10 mouse cellular contexts compared by ENCODE assay signal in the genomic region with DNA sequence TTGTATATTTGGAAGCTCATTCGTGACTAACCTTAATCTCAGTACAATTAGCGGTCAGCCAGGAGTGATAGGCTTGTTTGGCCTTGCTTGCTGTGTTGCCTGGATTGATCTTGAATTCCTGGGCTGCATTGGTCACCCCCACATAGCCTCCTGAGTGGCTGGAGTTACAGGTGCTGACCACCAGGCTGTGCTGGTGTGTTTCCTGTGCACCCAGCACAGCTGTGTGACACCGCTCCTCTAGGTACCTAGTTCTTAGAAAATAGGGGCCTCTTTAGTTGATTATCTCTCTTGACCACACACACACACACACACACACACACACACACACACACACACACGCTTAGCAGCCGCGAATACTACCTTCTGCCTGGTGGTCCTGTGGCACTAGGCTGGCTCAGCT. TPM values are rescaled to one million over a fixed set of nuclear protein-coding genes. Genes with fewer than 3 reads are reported as not detected.
DNase-seq lines count a peak whose midpoint lies in the region; ATAC-seq and TF ChIP-seq lines count a peak whose summit lies in the region.
"Had no signal": no experiment of that assay in that cellular context is flagged by ENCODE, and none has a peak within 500 bp of the region (broad histone marks: within the 10 kb centered on the region; RNA-seq: fewer than 3 reads in every experiment).

No protein-coding gene starts in this region.

- H3K27me3 ChIP-seq in liver, embryonic 13.5 days, result no peaks in the 10 kb centered on the region

- peak overlapping the region; percentile 60 for H3K9ac ChIP-seq in liver, embryonic 13.5 days
- H3K9ac ChIP-seq: embryonic facial prominence, embryonic 12.5 days had no signal

- H3K4me1 ChIP-seq in liver, embryonic 13.5 days (replicated peaks), result peaks cover 94% of the 10 kb centered on the region

- peak; percentile 70 for ATAC-seq in liver, embryonic 13.5 days (ENCODE audit: low read depth)

- TF ChIP-seq CTCF in left cerebral cortex, adult 2 months (IDR thresholded peaks at IDR 0.05), result peak; percentile 34

- H3K9me3 ChIP-seq in liver, embryonic 13.5 days (replicated peaks), result no peaks in the 10 kb centered on the region
- H3K9me3 ChIP-seq: embryonic facial prominence, embryonic 12.5 days had no signal

- intact Hi-C loops in left cerebral cortex, adult 2 months (cut with DNase I), result loop anchor here (5.0 kb wide), 1 partner anchor 534 kb away; no protein-coding TSS in a partner anchor
- intact Hi-C loops in left cerebral cortex, postnatal 10 days (cut with DNase I), result no loop called here

- WGBS in liver, embryonic 13.5 days (ENCODE audit: insufficient replicate concordance), result 19% methylated on average over 6 of the region's 6 CpGs

- DNase-seq in left cerebral cortex, adult 2 months (ENCODE audit: extremely low spot score in 1 of 2, low spot score in 2 of 2), result no peak
- no peak for DNase-seq in left cerebral cortex, adult 18-20 months (ENCODE audit: low spot score in 2 of 2)
- peak; percentile 50 for DNase-seq in ES-CJ7 (ENCODE audit: low read depth, low spot score)
- DNase-seq in c-Kit-negative CD71-positive TER-119-positive erythroid progenitor cells, embryonic 14.5 days (ENCODE audit: low read depth, low spot score), result peak; percentile 56
- DNase-seq in liver, embryonic 13.5 days, result peak; percentile 68
- no peak for DNase-seq in frontal cortex, postnatal 14 days (ENCODE audit: low spot score in 2 of 2)
- DNase-seq in right cerebral cortex, postnatal 36 days (ENCODE audit: low spot score in 2 of 2), result no peak
- DNase-seq in left cerebral cortex, postnatal 10 days (ENCODE audit: extremely low spot score in 1 of 2, low spot score in 2 of 2), result no peak
- DNase-seq: kidney, postnatal 25 days had no signal

- H3K27ac ChIP-seq in left cerebral cortex, adult 2 months, result no peak overlapping the region
- H3K27ac ChIP-seq in liver, embryonic 13.5 days, result peak overlapping the region; percentile 77
- H3K27ac ChIP-seq: embryonic facial prominence, embryonic 12.5 days had no signal

- peaks cover under 1% of the 10 kb centered on the region; the same call in 1 of the 2 replicates for H3K36me3 ChIP-seq in liver, embryonic 13.5 days
- H3K36me3 ChIP-seq: embryonic facial prominence, embryonic 12.5 days had no signal

- no peak overlapping the region for H3K4me3 ChIP-seq in left cerebral cortex, adult 2 months
- H3K4me3 ChIP-seq in liver, embryonic 13.5 days (replicated peaks), result no peak overlapping the region
- H3K4me3 ChIP-seq: embryonic facial prominence, embryonic 12.5 days had no signal

- H3K4me2 ChIP-seq in liver, embryonic 13.5 days, result 0 out of 2 replicates have a peak overlapping the region, but pooled peaks have one; percentile 26
- H3K4me2 ChIP-seq: embryonic facial prominence, embryonic 12.5 days had no signal

RNA-seq across cellular contexts. Expression of gene Slc41a3, which starts 3.7 kb away (rescaled TPM):
- total RNA-seq in left cerebral cortex, adult 2 months (2021), result 1 to 10 TPM; 3.8 to 4.5 TPM
- total RNA-seq in left cerebral cortex, adult 18-20 months (2021), result 1 to 10 TPM; 4.4 to 5.0 TPM
- 32.2 and 34.8 TPM in 2 replicates for polyA plus RNA-seq in liver, embryonic 13.5 days (2015; fragmentation: Nextera tagmentation; extraction: Ambion mirVana)
- total RNA-seq in left cerebral cortex, postnatal 10 days (2021), result 1 to 10 TPM; 6.7 to 7.2 TPM

Comparison
In these comparisons a context has a peak if more than half of its experiments do, and no peak if none do; other contexts are left out.
1. DNase-seq: peak in ES-CJ7 (single experiment), c-Kit-negative CD71-positive TER-119-positive erythroid progenitor cells, embryonic 14.5 days (single experiment) and liver, embryonic 13.5 days (single experiment); none in left cerebral cortex, adult 2 months (0 of 2), left cerebral cortex, adult 18-20 months (0 of 2), frontal cortex, postnatal 14 days (0 of 2), right cerebral cortex, postnatal 36 days (0 of 2) and left cerebral cortex, postnatal 10 days (0 of 2).